Mouse (Mus musculus): ENCODE results near the gene Pcnx3.

The Pcnx3 gene

GRCm38 (mm10) chr19:5638416-5639005 lies 50.2 kb downstream of the Pcnx3 start:
- peak in 1 of 2 experiments; percentile 26 for DNase-seq

DNA sequence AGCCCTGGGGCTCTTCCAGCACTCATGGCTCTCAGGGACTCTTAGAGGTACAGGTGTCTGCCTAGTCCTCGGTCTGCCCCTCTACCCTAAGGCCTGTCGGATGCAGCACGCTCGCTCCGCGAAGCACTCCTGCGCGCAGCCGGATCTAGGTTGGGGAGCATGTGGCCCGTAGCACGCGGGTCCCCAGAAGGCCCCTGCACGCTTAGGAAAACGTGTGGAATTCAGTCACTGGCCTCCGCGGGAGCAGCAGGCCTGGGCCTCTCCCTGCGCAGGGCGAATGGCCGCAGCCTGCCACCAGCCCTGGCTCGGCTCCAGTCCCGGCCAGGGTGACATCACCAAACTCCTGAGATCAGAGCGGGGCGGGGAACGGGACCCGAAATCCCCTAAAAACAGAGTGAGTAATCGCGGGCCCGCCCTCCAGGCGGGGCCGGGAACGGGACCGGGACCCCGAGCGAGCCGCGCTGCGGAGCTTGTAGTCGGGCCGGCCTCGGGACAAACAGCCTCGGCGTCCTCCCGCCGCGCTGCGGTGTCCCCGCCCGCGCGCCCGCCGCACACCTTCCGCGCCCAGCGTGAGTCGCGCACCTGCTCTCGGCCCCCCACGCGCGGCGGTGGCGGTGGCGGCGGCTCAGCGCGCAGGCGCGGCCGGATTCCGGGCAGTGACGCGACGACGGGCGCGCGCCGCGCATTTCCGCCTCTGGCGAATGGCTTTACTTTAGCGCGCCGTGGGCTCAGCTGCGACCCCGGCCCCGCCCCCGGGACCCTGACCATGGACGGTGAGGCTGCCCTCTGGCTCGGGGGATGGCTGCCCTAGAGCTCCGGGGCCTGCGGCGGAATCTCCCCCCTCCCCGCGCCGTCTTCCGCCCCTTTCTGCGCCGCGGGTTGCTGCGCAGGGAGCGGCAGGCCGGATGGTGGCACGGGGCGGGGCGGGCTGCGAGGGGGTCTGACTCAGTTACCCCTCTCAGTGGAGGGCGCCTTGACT lies 51.4 kb downstream of the Pcnx3 start, which contains the start of gene Rela:
Gene Rela, plus strand, starts transcription at position 415 of the 979 bp plus-strand sequence.
- DNase-seq = peak; percentile 93 to 94

DNA sequence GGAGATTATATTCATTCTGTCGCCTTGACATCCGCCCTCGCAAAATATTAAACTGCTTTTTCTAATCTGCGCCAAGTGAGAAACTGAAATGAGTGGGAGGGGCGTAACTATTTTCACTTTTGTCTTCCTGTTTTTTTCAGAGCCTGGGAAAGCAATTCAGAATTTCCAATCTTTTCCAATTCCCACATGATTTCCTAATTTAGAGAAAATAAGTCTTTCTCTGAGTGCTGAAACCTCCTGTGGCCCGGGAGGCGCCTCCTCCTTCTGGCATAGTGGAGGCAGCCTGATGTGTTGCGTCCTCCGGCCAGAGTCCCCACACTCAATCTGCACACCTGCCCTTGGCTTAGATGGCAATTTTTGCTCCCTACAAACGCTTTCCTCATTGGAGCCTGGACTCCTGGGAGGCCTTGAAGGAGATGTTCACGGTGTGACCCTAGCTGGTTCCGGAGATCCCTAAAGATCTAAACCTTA lies 52.1 kb downstream of the Pcnx3 start:
- no peak for DNase-seq

- DNase-seq = no peak
Observed at GRCm38 (mm10) chr19:5636036-5636570, 52.6 kb downstream of the Pcnx3 start.

DNA sequence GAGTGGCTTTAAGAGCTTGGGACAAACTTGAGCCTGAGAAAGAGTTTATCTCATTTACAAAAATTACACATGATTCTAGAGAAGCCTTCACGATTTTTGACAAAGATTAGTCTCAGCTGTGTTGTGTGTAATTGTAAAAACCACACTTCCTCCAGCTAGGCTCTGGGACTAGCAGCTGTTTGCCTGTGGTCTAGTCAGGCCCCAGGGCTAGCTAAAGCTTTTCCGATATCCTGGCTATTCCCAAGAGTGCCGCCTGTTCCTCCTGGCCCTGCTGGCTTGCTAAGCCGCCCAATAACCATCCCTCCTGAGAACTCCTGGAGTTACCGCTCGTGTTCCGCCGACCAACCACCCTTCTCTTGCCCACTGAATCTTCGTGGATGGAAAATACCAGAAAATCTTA lies 56.6 kb downstream of the Pcnx3 start:
- DNase-seq = no peak

- no peak for DNase-seq
Observed at GRCm38 (mm10) chr19:5629907-5630306, 58.8 kb downstream of the Pcnx3 start.

GRCm38 (mm10) chr19:5625311-5625710 lies 63.4 kb downstream of the Pcnx3 start:
- DNase-seq = no peak

DNA sequence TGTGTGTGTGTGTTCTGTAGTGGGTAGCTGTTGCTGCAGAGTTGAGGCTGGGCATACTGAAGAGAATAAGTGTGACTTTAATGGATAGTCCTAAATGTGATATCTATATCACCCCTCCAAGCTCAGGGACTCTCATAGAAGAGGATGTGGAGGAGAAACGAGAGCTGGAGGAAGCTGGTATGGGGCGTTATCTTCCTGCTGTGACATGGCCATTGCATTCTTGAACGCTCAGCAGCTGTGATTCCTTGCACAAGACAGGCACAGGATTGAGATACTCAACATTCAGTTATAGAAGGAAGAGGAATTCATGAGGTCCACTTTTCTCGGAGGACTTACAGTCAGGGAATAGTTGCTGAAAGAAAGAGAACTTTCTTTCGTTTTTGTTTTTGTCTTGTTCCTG lies 66.8 kb downstream of the Pcnx3 start:
- DNase-seq = no peak

DNA sequence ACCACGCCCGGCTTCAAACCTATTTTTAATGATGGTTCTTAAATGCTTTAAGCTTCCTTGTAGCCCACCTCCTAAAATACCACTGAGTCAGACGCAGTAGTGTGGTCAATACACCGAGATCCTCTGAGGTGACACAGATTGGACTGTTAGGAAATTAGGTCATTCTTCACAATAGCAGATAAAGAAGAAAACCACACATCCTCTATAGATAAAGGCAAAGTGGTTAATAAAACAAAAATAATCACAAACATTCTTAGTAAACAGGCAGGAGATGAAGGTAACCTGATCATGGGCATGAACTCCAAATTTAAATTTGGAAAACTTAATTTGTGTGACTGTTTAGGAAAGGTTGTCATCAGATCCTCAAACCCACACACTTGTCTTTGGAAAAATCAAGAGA lies 68.7 kb downstream of the Pcnx3 start:
- no peak for DNase-seq

DNA sequence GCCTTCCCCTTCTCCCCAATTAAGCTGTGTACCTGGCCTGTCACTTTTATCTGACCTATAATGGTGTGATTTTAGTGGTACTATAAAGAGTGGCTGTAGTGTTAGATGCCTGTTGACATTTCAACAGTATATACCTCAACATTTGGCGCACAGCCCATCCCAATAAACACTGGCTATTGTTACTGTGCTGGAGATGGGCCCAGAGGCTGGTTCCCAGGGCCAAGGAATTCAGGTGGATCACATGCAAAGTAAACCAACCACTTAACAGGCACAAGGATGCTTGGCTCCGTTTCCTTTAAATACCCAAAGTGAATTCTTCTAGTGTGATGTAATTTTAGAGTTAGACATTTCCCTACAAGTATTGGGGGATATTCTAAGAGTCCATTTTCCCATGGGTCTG lies 73.8 kb downstream of the Pcnx3 start:
- peak; percentile 82 to 88 for DNase-seq
